Mouse (Mus musculus): Measurements from ENCODE around the gene B3galt4.

Gene B3galt4

GRCm38 (mm10) chr17:33943454-33943853 is 7.8 kb downstream of the B3galt4 start:
- no peak for DNase-seq (ENCODE audit: low read depth, low spot score)

DNA sequence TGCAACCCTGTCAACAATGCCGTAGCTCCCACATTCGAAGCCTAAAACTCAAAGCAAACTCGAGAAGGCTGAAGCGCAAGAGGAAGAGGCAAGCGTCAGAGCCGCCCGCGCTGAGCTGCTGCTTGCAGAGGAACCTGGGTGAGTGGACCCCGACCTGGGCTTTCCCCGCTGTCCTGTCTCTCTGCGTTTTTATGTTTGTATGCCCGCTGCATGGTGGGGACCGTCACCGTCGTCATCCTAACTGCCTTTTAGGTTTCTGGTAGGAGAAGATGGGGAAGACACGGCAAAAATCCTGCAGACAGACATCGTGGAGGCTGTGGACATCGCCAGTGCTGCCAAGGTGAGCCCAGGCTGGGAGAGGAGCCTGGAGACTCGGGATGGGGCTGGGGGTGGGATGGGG is 9.9 kb downstream of the B3galt4 start:
- DNase-seq (ENCODE audit: low read depth, low spot score), result no peak

DNA sequence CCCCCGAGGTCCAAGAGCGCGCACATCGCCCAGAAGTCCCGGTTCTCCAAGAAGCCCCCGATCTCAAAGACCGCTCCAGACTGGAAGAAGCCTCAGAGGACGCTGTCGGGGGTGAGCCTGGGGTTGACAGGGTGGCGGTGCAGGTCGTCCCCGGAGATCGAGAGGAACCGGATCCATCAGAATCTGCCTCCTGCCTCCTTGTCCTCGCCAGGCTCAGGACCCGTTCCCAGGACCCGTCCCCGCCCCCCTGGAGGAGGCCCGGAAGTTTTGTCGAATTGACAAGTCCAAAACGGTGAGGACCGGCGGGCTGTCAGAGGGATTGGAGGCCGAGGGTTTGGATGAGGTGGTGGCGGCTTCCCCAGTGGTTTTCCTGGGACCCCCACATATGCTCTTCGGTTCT is 10.3 kb downstream of the B3galt4 start:
- DNase-seq (ENCODE audit: low read depth, low spot score), result no peak

GRCm38 (mm10) chr17:33940206-33940805 is 11.0 kb downstream of the B3galt4 start, which contains the start of the genes Pfdn6 and Wdr46:
Pfdn6 (minus strand) TSS chr17:33940343.
Wdr46 (plus strand) TSS chr17:33940660.
- peak; percentile 96 for DNase-seq (ENCODE audit: low read depth, low spot score)

- no peak for DNase-seq (ENCODE audit: low read depth, low spot score)
Observed at GRCm38 (mm10) chr17:33938783-33939182, 12.5 kb downstream of the B3galt4 start.

- no peak for DNase-seq (ENCODE audit: low read depth, low spot score)
Observed at GRCm38 (mm10) chr17:33936993-33937392, 14.3 kb downstream of the B3galt4 start.

DNA sequence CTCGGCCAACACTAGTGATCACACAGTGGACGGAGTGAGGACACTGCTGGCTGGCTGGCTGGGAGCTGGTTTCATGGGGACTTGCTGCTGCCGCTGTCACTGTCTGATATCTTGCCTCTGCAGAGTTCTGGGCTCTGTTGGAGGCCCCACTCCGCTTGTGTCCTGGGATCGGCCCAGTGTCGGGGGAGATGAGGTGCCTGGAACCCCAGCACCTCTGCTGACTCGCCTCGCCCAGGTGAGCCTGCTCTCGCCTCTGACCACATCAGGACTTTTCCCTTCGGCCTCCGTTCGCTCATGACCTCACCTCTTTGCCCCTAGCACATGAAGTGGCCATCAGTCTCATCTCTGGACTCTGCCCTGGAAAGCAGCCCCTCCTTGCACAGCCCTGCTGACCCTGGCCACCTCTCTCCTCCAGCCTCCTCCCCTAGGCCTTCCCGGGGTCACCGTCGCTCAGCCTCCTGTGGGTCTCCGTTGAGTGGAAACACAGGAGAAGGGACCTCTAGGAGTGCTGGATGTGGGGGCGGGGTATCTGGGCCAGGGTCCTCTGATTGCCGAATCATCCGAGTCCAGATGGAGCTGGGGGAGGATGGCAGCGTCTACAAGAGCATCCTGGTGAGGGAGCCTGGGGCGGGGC is 15.7 kb downstream of the B3galt4 start:
- DNase-seq (ENCODE audit: low read depth, low spot score), result no peak

DNA sequence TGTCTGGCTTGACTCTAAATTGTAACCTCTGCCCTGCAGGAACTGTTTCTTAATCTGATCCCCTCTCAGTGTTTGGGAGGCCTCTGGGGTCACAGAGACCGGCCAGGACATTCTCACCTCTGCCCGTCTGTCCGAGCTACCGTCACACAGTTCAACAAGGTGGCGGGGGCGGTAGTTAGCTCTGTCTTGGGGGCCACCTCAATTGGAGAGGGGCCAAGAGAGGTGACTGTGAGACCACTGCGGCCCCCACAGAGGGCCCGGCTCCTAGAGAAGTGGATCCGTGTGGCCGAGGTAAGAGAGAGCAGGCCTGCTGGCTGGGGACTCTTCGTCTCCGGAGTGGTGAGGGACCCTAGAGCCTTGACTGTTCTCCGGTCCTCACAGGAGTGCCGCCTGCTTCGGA is 18.3 kb downstream of the B3galt4 start:
- DNase-seq (ENCODE audit: low read depth, low spot score), result no peak

DNA sequence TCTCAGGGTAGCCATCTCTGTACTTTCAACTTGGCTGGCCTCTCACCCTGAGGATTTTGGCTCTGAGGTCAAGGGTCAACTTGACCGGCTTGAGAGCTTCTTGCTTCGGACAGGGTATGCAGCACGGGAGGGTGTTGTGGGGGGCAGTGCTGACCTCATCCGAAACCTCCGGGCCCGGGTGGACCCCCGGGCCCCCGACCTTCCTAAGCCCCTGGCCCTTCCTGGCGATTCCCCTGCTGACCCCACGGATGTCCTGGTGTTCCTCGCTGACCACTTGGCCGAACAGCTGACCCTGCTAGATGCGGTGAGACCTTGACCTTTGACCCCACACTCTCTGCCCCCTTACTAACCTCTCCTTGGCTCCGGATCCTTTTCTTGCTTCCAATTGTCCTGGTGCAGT is 18.8 kb downstream of the B3galt4 start:
- DNase-seq (ENCODE audit: low read depth, low spot score), result no peak

GRCm38 (mm10) chr17:33931947-33932346 is 19.3 kb downstream of the B3galt4 start:
- no peak for DNase-seq (ENCODE audit: low read depth, low spot score)

GRCm38 (mm10) chr17:33931159-33931866 is 20.0 kb downstream of the B3galt4 start:
- no peak for DNase-seq (ENCODE audit: low read depth, low spot score)

DNA sequence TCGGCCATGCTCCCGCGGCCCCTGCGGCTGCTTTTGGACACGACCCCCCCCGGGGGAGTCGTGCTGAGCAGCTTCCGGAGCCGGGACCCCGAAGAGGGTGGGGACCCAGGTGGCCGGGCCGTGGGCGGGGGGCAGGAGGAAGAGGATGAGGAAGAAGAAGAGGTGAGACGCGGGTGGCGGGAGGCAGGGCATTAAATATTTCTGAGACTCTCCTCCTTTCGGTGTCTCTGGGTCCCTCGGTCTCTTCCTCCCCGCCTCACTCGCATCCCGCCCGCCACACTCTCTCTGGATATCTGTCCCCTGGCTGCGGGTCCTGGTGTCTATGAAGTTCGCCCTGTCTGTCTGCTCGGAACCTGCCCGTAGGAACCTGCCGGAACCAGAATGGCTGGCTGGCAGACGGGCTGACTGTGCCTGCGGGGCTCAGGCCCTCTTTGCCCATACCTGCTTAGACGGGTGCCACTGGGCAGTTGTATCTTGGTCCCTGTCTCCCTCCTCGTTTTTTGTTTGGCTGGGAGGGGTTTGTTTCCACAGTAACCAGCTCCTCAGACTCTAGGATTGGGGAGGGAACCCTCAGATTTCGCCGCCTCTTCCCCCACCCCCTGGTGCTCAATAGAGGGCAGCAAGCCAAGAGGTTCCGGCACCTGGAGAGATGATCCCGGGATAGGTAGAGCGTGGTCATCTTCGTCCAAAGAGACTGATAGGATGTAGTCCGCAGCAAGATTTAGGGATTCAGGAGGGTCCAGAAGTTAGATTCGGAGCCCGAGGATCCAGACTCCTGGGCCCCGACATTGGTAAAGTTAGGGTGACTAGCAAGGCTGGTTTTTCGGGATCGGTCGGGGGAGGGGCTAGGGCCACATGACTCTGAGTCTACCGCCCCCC is 20.8 kb downstream of the B3galt4 start:
- peak; percentile 87 for DNase-seq (ENCODE audit: low read depth, low spot score)

- DNase-seq (ENCODE audit: low read depth, low spot score), result peak; percentile 97
Observed at GRCm38 (mm10) chr17:33929371-33930279, 21.7 kb downstream of the B3galt4 start, which contains the start of gene Rgl2. Rgl2 (plus strand) TSS chr17:33929543.

DNA sequence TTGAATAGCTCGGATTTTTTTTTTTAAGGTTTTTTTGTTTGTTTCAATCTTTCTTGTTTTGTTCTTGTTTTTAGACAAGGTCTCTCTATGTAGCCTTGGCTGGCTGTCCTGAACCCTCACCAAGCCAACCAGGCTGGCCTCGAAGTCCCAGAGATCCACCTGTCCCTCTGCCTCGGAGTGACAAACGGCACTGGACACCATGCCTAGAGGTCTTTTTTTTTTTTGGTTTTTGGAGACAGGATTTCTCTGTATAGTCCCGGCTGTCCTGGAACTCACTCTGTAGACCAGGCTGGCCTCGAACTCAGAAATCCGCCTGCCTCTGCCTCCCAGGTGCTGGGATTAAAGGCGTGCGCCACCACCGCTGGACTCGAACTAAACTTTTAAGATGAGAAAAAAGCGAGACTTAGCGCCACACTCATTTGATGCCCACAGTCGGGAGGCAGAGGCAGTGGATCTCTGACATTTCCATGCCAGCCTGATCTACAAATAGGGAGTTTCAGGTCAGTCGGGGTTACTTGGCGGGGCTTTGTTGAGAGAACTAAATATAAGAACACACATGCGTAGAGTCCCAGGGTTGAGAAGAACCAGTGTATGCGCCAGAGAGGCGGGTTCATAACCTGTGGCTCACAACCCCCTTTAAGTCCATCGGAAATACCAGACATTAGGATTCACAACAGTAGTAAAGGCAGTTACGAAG is 22.9 kb downstream of the B3galt4 start:
- DNase-seq (ENCODE audit: low read depth, low spot score), result no peak

DNA sequence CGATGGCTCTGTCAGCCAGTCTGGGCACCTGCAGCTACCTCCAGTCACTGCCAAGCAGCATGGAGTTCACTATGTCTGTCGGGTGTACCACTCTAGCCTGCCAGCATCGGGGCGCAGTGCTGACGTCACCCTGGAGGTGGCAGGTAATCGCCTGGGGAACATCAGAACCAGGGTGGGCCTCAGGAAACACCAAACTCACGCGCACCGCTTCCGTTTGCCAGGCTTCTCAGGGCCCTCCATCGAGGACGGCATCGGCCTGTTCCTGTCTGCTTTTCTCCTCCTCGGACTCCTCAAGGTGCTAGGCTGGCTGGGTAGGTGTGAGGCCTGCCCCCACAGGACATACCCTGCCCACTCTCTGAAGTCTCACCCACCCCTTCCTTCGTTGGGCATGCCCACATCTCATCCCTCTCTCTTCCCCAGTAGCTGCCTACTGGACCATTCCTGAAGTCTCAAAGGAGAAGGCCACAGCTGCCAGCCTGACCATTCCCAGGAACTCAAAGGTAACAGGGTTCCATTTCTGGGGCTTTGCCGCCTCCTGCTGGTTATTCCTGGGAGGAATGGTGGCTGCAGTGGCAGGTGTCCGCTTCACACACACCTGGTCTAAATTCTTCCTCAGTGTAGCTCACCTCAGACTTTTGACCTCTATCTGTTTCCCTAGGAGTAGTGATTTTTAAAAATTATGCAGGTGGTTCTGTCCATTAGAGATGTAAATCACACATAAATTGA is 24.9 kb downstream of the B3galt4 start:
- no peak for DNase-seq (ENCODE audit: low read depth, low spot score)

DNA sequence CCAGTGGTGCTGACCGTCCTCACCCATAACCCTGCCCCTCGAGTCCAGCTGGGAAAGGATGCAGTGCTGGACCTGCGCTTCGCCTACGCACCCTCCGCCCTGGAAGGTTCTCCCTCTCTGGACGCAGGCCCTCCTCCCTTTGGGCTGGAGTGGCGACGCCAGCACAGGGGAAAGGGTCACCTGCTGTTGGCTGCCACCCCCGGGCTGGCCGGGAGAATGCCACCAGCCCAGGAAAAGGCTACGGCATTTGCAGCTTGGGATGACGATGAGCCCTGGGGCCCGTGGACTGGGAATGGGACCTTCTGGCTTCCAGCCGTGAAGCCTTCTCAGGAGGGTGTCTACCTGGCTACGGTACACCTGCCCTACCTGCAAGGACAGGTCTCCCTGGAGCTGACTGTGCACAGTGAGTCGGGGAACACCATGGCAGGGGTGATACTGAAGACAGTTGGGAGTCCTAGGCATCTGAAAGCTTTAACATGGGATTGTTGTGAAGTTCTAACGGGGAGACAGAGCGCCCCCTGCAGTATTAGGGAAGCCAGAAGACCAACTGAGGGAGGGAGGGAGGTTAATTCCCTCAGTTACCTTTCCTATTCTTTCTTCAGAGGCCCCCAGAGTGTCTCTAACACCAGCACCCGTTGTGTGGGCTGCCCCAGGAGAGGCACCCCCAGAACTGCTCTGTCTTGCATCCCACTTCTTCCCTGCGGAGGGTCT is 25.7 kb downstream of the B3galt4 start:
- no peak for DNase-seq (ENCODE audit: low read depth, low spot score)

DNA sequence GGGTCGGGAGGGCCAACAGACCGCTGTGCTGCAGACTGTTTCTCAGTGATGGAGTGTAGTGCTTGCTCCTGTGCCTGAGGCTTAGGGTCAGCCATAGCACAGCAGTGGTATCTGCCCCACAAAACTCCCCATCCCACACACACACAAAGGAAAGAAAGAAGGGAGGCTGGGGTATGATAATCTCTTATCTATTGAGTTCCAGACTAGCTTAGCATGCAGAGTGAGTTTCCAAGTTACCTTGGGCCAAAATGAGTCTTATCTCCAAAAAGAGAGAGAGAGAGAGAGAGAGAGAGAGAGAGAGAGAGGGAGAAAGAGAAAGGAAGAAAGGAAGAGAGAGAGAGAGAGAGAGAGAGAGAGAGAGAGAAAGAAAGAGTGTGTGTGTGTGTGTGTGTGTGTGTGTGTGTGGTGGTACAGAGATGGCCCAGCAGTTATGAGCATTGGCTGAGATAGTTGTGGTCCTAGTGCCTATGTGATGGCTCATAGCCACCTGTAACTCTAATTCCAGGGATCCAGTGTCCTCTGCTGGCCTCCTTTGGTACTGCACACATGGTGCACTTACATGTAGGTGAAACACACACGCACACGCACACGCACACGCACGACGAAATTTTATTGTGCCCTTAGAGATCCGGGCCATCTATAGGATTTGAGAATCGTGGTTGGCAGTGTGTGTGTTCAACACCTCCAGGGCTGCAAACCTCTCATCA is 26.6 kb downstream of the B3galt4 start:
- peak; percentile 41 for DNase-seq (ENCODE audit: low read depth, low spot score)

- no peak for DNase-seq (ENCODE audit: low read depth, low spot score)
Observed at GRCm38 (mm10) chr17:33921361-33921760, 29.9 kb downstream of the B3galt4 start.

Measured in brain, adult 2 months (tissue).